Mouse (Mus musculus) ovary, postnatal 36 days (tissue): ENCODE measurements at regions not wholly inside any gene's neighbourhood (a gene's known extent, or its start where the extent isn't known, plus 50 kb on each side); places are given as distances from the start of the nearest gene placed in this dataset.

Experiments
- DNase-seq: peaks from one replicate; pipeline ENCODE4 v3.0.0; 2022; ENCODE audit warnings: low spot score, mixed read lengths

DNA sequence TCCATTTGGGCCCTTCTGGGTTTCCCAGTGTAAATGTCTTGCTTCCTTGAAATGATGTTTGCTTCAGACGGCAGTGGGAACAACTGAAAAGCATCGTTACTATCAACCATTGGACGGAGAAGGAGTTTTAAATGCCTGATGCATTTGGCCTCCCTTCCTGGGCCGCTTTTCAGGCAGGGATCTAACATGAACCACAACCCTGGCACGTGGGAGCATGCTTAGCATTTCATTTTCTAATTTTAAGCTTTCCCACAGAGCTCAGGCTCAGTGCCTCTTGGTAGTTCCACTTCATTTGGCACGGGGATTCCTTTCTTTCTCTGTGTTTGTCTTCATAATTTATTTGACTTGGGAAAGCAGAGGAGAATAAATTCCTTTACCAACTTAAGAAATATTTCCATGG lies 406.6 kb upstream of the Nbea start:
- no peak for DNase-seq

DNA sequence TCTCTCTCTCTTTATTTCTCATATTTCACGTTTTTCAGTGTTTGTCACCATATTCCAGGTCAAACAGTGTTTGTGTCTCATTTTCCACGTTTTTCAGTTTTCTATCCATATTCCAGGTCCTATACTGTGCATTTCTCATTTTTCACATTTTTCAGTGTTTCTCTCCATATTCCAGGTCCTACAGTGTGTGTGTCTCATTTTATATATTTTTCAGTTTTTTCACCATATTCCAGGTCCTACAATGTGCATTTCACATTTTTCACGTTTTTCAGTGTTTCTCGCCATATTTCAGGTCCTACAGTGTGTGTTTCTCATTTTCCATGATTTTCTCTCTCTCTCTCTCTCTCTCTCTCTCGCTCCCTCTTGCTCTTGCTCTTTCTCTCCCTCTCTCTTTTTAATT lies 391.9 kb upstream of the Nbea start:
- DNase-seq, result no peak

DNA sequence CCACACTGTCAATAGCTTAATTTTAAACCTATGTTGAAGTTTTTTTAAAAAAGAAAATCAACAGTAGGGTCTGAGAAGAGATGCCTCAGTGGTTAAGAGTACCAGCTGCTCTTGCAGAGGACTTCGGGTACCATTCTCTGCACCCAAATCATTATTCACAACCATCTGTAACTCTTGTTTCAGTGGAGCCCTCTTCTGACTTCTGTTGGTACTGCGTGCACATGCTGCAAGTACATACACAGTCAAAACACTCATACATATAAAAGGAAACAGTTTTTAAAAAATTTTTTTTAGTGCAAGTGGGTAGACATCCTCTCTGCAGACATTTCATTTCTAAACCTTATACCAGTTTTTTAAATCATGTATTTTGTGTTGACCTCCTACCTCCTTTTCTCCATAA lies 352.7 kb upstream of the Nbea start:
- DNase-seq, result no peak

DNA sequence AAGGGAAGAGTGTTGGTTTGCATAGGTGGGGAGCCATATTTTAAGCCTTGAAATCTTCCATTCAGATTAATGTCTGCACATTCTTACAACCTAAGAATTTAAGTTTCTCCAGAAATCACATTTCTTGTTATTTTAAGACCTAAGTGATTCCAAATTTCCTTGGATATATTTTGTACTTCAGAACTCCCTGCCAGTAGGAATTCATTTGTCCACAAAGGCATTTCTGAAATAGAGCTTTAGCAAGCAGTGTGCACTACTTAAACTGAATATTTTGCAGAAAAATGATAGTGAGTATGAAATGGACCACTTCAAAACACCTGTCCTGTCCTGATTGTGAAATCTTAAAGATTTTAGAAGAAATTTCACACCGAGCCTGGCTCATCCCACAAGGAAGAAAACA lies 320.9 kb upstream of the Nbea start:
- no peak for DNase-seq

DNA sequence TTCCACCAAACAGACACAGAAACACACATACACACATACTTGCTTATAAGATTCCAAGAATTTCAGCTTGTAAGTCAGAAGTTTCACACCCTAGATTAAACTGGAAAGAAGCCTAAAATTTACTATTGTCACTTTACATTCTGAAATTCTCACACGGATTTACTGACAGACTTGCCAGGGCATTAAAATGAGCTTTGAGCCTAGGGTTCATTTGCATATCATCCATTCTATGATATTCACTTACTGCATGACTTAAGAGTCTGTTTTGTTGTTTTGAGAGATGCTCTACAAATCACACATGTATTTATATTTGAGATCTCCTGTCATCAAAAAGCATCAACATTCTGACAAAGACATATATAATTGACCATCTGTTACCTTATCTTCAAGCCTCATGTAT lies 315.8 kb upstream of the Nbea start:
- no peak for DNase-seq

DNA sequence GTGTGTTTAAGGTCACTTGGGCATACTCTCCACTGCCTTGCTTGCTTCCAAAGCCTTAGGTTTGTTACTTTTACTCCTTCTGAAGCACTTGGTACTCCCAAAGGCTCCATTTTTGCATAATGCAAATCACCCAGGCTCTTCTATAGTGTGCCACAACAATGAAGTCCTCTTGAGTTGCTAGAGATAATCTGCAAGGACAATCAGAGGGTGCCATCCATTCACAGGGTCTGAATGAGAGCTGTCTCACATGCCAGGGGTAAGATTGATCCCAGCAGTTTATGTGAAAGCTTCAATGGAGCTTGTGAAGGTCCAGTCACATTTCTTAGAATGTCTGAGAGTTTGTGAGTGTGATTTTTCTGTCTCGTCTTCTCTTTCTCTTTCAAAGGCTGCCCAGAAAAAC lies 310.4 kb upstream of the Nbea start:
- no peak for DNase-seq

DNA sequence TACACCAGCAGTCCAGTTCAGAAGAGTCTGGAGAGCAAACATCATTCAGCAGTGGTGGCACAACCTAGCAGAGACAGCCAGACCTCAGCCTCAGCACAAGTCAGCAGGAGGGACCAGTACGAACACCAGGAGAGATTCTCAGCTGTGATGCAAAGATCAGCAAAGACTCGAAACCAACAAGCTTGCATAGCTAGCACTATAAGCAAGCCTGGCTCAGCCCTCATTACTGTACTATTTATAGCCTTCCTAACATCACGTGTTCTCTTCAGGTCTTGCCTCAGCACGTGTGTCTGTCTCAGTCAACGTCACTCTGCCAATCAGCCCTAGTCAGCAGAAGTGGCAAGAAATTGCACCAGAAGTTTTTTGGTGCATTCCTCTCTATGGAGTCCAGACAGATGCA lies 305.7 kb upstream of the Nbea start:
- DNase-seq, result no peak

DNA sequence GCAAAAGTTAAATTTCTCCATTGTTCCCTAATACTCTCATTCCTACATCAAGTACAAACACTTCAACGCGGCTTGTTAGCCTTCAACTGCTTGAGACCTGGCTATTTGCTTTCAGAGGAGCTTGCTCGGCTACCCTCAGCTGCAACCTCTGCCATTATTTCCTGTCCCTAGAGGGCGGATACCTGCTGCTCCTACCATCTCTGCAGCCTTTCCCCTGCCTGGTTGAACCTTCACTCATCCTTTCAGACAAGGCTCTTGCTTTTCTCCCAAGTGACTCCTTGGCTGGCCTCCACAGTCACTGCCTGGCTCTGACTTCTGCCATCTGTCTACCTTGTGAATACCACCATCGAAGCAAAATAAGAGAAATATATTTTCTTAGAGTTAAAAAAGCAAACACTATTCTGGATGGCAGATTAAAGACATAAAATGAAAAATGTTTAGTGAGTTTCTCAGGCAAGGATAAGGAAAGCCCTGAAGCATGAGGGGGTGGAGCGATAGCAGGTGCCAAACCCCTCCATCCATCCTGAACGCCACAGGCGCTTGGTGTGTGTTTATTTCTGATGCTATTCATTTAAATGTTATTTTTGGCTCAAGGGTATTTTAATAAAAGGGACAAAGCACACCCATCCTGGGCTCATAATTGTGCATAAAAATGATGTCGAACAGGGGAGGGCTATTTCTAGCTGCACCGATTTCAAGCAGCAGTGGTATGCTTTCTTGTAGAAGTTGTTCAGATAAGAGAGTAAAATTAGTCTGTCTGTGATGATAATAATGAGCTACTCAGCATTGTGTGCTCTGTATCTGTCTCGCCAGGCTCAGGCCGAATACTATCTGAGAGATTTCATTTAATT lies 302.3 kb upstream of the Nbea start:
- DNase-seq, result no peak

DNA sequence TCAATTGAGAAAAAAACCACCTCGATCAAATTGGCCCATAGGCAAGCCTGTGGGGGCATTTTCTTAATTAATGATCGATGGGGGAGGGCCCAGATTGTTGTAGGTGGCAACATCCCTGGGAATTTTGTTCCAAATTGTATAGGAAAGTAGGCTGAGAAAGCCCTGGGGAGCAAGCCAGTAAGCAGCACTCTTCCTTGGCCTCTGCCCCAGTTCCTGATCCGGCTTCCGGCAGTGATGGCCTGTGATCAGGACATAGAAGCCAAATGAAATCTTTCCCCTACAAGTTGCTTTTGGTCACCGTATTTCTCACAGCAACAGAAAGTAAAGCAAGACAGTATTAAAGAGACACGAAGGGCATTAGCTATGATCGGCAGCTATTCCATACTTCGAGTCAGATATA lies 300.6 kb upstream of the Nbea start:
- DNase-seq, result no peak

DNA sequence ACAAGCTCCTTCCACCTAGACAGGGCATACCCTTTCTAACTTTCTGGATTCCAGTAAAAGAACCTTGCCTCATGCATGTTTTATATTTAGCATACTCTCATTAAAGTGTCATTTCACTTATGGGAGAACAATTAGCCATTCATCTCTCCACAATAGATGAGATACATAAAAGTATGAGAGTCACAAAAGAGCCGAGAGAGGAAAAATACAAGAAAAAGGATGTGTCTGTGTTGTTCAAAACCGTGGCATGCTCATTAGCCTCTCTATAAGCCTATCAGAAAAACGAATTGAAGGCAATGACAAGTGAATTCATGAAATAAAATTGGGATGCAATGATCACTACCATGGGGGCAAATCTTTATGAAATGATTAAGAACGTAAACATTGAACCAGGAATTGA lies 299.9 kb upstream of the Nbea start:
- no peak for DNase-seq

DNA sequence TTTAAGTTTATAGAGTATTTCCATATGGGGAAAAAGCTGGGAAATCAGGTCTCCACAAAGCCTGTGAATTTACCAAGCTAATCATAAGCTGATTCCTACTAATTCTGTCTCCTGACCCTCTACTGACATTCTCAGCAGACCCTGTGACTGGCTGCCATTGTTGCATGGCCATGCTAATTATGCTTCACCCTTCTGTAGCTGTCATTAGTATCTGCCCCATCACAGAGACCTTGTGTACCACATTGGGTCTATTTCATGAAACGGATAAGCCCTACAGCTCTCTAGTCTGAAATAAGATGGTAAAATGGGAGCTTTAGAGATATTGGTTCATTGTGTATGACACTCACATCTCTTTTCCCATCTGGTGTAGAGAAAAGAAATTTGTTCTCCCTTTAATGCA lies 296.0 kb upstream of the Nbea start:
- no peak for DNase-seq

DNA sequence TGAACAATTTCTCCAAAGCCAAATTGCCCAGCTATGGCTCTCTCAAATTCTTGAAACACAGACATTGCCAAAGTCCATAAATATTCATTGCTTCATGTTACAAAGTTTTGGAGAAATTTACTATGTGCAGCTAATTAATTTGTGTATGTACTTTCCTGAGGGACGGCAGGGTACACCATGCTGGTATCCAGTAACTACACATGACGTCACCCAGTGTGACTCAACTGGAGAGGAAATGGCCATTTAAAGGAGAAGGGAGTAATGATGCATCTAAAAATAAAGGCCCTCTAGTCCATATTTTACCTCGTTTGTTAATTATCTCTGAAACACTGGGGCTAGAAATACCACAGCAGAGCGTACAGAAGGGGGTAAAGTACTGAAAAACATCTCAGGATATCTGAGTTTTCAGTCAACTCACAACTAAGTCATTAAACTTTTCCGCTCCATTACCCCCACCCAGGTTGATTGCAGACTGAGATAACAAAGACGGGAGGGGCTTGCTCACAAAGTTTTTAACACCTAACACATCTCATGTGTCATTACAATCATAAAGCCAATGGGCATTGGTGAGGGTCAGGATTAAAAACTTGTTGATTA lies 295.1 kb upstream of the Nbea start:
- no peak for DNase-seq

DNA sequence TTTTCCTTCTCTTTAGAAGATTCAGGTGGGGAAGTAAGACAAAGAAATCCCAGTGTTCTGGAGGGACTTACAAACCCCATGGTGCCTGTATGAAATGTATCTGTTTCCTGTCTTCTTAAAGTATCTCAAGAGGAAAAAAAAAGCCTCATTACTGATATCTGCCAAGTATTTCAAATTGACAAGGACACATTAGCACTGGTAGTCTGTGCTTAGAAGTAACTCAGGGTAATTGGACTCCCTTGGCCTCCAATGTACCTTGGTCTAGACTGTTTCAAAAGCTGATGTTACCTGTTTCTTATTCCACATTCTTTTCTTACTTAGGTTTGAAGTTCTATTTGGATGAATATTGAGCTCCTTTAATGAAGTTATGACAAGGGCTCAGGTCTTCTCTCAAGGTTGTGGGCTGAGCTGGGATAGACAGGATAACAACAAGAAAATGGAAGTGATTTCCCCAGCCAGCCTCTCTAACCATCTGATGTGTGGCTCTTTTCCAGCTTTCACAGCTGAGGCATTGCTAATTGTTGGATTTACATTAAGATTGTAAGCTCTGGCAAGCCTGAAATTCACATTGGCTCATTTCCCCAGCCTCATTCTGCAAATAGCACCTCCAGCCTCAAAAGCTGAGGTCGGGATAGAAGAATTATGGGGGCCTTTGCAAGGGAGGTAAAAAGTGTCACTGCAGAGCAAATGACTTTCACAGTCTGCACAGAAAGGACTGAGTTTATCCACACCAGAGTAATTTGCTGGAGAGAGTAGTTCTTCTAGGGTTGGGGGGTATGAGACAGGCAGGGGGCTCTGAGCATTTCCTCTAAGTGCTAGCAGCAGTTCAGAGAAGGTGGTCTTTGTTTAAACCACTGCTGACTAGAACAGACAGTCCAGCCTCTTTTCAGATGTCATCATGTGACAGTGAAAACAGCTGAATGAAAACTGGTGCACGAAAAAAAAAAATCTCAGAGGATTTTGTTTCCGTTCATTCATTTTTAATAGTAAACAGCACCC lies 292.3 kb upstream of the Nbea start:
- no peak for DNase-seq

DNA sequence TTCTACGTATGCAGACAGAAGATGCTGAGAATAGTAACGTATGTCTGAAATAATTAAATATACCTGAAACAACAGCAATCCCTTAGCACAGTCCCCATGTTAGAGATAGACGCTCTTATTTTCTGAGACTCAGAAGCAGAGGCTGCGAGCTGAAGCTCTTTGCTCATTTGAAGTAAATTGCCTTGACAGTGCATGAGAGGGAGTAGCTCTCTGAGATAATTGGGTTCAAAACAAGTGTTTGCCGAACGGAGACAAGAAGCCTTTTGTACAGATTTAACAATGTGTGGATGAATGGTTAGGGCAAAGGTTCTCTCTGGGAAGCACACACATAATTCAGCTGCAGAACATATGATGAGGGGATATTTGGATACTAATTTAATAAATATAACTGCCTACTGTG lies 289.1 kb upstream of the Nbea start:
- no peak for DNase-seq

DNA sequence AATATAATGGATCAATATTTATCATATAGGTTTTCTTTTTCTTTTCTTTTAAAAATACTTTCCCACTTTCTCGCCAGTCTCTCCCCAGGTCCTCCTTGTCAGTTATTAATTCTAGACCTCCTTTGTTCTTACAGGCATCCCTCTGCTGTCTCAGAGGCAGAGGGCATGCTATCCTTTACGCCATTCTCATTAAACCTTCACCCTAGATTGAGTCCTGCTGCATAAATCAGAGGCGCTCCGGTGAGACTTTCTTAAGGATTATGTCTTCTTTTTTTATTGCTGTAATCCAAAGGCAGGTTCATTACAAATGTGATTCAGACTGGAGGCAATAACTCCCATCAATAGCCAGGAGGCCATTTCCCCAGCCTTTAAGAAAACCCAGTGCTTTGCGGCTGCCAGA lies 288.3 kb upstream of the Nbea start:
- no peak for DNase-seq

DNA sequence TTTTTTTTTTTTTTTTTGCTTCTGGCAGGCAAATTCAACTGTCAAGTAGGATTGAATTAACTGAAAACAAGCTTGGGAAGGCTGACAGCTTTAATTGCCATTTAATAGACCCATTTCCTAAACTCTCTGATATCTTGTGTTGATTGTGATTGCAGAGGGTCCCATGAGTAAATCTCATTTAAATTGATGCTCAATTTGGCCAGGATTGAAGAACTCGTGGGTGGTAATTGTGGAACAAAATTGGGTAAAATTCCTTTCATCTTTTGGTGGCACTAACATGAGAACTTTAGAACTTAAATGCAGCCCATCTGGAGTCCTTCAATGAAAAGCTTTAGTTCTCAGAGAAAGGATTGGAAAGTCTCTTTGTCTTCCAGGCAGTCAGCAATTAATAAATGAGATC lies 287.7 kb upstream of the Nbea start:
- DNase-seq, result no peak

DNA sequence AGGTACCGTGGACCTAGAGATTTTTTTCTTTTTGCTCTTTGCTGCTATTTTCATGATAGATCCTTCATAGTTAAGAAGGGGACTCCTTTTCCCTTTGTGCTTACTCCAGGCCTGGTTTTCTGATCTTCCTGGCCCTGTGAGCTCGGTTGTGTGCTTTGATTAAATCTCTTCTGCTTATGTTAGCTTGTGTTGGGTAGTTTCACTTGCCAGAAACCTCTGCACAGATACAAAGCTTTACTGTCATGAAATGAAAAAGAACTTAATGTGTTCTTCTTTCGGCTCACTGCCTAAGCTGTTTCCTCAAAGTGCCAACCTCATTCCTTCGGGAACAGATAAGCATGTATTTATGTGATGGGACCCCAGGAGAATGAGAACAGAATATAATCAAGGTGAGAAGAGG lies 274.1 kb upstream of the Nbea start:
- no peak for DNase-seq

DNA sequence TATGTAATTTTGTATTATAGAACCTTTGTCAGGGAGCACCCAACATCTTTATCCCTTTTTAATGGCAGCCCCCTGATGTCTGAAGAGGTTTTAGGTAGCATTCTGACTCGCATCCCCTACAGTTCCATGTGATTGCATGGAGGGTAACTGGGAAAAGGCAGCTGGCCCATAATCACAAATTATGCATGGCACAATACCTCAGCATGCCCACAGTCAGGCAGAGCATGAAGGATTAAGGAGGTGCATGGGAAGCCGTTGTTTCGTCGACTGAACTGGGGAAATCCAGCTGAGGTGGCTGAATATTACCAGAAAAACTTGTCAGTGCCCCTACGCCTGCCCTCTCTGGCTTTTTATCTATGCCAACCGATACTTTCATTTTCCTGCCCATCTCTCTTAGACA lies 272.8 kb upstream of the Nbea start:
- DNase-seq, result no peak

DNA sequence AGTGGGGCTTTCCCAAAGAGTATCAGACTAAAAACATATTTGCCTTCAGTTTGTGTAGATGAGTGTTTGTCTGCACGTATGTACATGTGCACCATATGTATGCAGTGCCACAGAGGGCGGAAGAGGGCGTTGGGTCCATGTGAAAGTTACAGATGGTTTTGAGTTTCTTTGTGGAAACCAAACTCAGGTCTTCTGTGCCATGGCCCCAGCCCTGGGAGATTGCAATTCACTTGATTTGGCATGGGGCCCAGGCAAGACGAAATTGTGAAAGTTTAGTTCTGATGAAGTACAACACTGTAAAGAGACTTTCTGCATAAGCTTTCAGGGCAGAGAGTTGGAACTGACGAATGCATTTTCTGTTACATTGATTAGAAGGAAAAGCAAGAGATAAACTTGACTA lies 255.4 kb upstream of the Nbea start:
- DNase-seq, result no peak

DNA sequence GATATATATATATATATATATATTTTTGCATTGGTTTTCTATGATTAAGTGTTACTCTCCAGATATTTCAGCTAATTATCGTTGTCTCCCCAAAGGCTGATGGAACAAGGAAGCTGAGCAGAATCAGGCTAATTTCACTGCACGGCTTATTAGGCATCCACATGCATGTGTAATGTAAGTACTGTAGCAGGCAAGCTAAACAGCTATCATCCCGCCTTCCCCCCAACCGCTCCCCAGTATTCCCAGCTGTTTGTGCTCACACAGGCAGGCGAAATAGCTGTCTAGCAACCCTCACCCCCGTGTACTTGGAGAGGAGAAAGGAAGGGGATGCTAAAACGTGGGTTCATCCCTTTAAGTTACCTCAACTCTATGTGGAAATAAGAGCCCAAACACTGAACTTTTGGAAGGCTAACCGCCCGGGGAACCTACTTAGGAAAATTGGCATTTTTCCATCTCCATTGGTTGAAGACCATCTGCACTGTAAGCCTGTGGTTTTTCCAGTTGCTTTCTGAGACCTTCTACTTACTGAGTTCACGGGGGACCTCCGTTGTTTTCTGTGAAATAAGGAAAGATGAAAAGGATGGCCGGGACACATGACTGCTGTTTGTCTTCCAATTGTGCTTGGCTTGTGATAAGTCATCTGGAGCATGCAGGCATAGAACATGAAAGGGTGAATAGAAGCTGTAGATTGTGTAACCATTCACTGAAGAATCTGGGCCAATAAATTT lies 254.7 kb upstream of the Nbea start:
- no peak for DNase-seq

DNA sequence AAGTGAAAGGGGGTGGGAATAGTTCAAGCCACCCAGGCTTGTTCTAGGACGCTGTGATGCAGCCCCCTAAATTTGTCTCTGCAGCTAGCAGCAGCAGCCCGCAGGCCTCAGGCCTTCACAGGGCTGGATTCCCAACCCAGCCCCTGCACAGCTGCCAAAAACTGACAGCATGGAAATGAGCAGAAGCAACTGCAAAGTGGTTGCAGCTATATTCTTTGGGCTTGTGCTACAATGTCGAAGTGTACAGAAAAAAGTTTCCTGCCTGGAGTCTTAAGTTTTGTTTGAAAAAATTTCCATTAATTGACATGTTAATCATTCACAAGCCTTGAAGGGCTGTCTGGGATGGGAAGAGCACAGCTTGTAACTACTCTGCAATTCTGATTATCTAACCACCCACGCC lies 253.6 kb upstream of the Nbea start:
- peak; percentile 7 for DNase-seq

DNA sequence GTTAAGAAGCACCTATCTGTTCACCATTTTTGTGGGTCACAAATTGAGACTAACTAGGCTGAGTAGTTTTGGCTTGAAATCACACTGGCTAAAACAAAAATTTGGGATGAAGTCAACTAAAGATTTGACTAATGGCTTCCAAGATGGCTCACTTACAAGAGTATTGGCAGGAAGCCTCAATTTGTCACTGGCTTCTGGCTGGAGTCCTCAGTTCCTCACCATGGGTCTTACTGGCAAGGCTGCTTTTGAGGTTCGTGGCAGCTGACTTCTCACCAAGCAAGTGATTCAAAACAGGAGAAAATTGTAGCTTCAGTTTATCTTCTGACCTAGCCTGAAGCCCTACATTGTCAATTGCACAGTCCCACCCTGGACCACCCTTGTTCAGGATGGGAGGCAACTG lies 250.0 kb upstream of the Nbea start:
- no peak for DNase-seq
